Mouse (Mus musculus): ENCODE measurements around the gene Dand5. TPM values are rescaled to one million over a fixed set of nuclear protein-coding genes. Genes with fewer than 3 reads are reported as not detected.

The Dand5 gene
- total RNA-seq, 2 experiments from 2014 or later = 3.8 to 5.4 TPM

GRCm38 (mm10) chr8:84785756-84786677, 36.6 kb downstream of the Dand5 start:
- no peak for ATAC-seq (replicated peaks; ENCODE audit: low FRiP score, poor library complexity, severe bottlenecking)

- ATAC-seq (replicated peaks; ENCODE audit: low FRiP score, poor library complexity, severe bottlenecking) = no peak
Measured at GRCm38 (mm10) chr8:84785506-84785755, 37.2 kb downstream of the Dand5 start.

DNA sequence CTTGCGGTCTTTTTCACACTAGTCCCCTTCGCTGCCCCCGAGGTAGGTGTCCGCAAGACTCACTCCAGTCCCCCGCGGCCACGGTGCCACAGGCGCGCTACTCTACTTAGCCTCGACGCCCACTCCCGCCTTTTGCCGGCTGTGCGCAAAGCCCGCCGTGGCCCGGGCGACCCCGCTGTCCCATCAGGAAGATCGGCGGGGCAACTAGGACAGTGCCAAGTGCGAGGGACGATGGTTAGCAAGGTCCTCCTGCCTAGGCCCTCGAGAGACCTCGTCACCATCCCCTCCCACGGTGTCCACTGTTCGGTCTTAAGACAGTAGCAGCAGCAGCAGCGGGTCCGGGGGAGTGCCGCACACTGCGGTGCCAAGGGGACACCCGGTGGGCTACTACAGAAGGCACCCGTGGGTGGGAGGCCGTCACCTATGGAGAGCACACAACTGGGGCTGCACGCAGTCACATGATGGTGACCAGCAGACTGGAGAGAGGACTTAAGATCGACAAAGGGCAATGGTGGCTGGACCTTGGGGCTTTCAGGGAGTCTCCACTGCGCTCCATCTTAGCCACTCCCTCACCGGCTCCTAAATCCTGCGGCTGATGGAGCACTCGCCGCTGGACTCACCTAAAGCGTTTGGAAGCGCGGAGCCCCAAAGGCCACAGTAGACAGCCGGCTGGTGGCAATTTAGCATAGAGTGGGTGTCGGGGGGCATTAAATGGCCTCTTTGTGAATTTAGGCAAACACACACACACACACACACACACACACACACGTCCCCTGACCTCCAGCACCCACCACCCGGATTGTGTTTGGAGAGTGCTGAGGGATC, 37.7 kb downstream of the Dand5 start:
- no peak for ATAC-seq (replicated peaks; ENCODE audit: low FRiP score, poor library complexity, severe bottlenecking)

- 0 out of 2 replicates have a peak, but pooled peaks have one; percentile 17 for ATAC-seq (replicated peaks; ENCODE audit: low FRiP score, poor library complexity, severe bottlenecking)
Measured at GRCm38 (mm10) chr8:84783919-84784581, 38.6 kb downstream of the Dand5 start.

DNA sequence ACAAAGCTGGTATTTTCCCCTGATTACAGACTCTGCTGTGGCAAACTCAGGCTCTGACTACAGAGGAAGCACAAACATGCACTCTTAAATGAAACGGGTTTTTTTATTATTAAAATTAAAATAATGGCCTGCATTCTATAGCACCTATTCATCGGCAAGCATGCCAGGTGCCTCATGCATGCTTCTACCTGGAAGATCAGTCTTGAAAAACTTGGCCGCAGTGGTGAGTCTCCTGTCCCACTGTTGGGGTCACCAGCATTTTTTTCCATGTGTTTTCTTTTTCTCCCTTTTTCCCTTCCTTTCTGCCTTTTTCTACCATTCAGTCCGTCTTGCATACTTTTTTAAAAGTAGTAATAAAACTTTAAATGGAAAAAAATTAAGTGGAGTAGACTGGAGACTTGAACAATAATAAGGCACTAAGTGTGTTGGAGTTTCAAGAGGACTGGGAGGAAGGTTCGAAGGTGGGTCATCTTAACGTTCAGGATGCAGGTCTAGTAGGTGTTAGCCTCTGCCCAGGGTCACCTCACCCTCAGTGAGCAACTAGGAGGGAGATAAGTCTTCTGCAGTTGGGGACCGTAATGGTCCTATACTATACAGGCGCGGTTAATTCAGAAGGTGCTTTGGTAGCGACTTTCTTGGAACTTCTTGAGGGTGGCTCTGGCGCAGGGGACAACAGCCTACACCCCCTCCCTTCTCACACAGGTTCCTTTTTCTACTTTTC, 39.3 kb downstream of the Dand5 start:
- no peak for ATAC-seq (replicated peaks; ENCODE audit: low FRiP score, poor library complexity, severe bottlenecking)

DNA sequence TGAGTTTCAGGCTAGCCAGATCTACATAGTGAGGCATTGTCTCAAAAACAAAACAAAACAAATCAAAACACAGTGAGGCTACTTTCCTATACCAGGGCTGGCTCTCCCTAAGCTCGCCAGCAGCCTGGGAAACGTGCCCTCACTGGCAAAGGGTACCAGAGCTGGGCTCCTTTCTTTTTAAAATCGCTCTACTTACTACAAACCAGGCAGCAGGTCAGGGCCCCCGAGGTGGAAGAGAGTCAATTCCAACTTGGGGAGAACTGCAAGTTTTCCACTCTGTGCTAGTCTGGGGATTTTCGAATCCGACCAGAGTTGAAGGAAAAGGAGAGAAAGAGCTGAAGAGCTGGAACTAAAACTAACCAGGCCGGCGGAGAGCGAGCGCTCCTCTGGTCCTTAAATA, 39.9 kb downstream of the Dand5 start:
- ATAC-seq (replicated peaks; ENCODE audit: low FRiP score, poor library complexity, severe bottlenecking) = no peak

DNA sequence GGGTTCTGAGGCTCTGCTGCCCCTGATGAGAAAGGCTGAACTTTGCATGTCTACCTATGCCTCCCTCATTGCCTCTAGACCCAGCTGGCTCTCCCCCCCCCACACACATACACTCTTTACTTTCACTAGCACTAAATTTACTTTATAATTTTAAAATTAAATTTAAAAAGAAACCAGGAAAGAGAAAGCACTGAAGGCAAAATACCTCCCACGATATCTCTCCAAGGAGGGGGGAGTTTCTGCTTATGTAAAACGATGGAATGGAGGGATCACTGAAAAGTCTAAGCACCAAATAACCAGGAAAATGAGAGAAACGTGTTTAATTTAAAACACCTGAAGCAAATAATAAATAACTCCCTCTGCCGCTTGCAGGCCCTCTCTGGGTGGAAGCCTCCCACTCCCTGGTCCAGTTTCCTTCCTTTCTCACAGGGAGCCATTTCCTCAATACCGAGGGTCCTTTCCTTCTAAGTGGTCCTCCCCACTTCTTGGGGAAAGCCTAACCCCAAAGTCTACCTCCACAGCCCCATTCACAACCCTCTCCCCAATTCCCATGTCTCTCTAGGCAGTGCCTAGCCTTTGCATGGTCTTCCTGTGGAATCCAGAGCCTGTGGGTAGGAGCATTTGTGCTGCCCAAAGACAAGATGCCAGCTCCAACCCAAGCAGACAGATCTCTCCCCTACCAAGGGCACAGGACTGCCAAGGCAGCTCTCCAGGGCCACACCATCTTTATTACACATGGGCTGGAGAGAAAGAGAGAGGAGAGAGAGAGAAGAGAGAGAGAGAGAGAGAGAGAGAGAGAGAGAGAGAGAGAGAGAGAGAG, 40.7 kb downstream of the Dand5 start:
- ATAC-seq (replicated peaks; ENCODE audit: low FRiP score, poor library complexity, severe bottlenecking) = no peak

GRCm38 (mm10) chr8:84780949-84781680, 41.5 kb downstream of the Dand5 start:
- no peak for ATAC-seq (replicated peaks; ENCODE audit: low FRiP score, poor library complexity, severe bottlenecking)

DNA sequence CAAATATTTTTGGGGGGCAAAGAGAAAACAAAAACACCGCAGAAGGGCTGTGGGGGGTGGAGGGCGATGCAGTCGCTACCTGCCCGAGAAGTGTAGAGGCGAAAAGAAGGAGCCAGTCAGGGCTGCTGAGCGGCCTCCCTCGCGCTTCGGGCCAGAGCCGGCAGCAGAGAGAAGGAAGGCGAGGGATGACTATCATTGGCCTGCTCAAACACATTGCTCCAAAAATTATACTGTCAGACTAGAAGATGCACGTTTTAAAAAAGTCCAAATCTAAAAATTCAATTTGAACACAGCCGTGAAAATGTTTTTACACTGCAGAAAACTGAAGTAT, 42.4 kb downstream of the Dand5 start:
- no peak for ATAC-seq (replicated peaks; ENCODE audit: low FRiP score, poor library complexity, severe bottlenecking)

GRCm38 (mm10) chr8:84779519-84780224, 43.0 kb downstream of the Dand5 start:
- ATAC-seq (replicated peaks; ENCODE audit: low FRiP score, poor library complexity, severe bottlenecking) = no peak

DNA sequence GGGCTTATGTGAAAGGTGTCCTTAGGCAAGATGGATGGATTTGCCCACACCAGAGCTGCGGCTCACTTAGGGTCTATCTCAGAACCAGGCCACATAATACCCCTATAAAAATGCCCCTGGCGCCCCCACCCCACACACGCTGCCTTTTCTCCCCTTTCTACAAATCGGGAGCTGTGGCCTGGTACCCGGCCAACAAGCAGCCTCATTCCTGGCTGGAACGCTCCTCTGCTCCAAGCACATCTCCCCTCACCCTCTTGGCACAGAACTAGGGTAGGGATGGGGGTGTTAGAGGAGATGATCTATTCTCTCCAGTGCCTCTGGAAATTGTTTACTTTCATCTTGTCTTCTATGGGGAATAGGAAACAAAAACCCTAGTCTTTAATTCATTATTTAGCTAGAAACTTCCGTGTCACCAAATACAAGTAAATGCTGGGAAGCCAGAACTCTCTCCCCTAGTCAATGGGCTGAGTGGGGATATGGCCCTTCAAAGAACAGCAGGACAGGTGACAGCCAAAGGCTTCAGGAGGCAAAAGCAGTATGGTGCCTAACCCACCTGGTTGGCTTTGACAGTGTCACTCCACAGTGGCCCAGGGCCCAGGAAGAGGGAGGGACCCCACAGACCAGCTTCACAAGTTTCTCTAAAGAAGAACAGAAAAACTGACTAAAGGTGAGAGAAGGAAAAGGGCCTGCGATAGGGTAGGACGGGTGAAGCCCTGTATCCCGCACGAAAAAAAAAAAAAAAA, 43.8 kb downstream of the Dand5 start:
- no peak for ATAC-seq (replicated peaks; ENCODE audit: low FRiP score, poor library complexity, severe bottlenecking)

GRCm38 (mm10) chr8:84777899-84778637, 44.6 kb downstream of the Dand5 start:
- no peak for ATAC-seq (replicated peaks; ENCODE audit: low FRiP score, poor library complexity, severe bottlenecking)

GRCm38 (mm10) chr8:84776569-84776968, 46.1 kb downstream of the Dand5 start:
- ATAC-seq (replicated peaks; ENCODE audit: low FRiP score, poor library complexity, severe bottlenecking) = no peak

DNA sequence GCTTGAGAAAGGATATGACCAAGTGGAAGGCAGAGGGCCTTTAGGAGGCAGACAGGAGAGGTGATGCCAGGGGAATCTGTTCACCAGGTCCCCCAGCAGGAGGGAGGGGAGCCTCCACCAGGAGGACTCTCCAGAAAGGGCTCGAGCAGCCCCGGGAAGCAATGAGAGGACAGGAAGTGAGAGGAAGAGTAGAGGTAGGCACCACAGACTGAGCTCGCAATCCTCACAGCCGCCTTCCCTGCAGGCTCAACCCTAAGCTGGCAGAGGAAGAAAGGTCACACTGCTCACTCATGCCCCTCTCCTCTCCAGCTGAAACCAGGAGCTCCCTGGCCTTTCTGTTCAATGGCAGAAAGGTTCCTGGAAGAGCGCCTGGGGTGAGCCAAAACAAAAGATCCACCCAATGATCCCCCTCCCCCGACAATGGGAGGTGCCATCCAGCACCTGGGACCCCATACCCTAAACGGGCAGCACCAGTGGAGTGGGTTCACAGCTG, 47.0 kb downstream of the Dand5 start:
- ATAC-seq (replicated peaks; ENCODE audit: low FRiP score, poor library complexity, severe bottlenecking) = no peak

- ATAC-seq (replicated peaks; ENCODE audit: low FRiP score, poor library complexity, severe bottlenecking) = peak; percentile 68
Measured at GRCm38 (mm10) chr8:84775105-84775591, 47.5 kb downstream of the Dand5 start.

- ATAC-seq (replicated peaks; ENCODE audit: low FRiP score, poor library complexity, severe bottlenecking) = no peak
Measured at GRCm38 (mm10) chr8:84774473-84774911, 48.1 kb downstream of the Dand5 start.
